Mouse (Mus musculus) forebrain, embryonic 15.5 days (tissue): ENCODE data around the gene Parp9. TPM values are rescaled to one million over a fixed set of nuclear protein-coding genes. Genes with fewer than 3 reads are reported as not detected.
"Not testable (repeated sequence)": the region's sequence is repeated elsewhere in the genome, so short reads cannot be mapped to it uniquely, and the experiment has no call there.

ENCODE experiments used
- ATAC-seq: fragments of 200-750 bp; cut with Nextera tagmentation; replicated peaks from 2 replicates; pipeline ENCODE4 v1.8.0; 2017; ENCODE audit warnings: mild to moderate bottlenecking, moderate TSS enrichment, moderate library complexity
- H3K27ac ChIP-seq: fragments of 300-500 bp; sonication (generic); replicated peaks from 2 replicates; pipeline ENCODE4 v1.5.1; 2015; ENCODE audit warnings: mild to moderate bottlenecking, inconsistent platforms
- H3K27me3 ChIP-seq: fragments of 300-500 bp; sonication (generic); 2 replicates; pipeline ENCODE4 v1.6.1; 2015; ENCODE audit warnings: inconsistent platforms
- H3K36me3 ChIP-seq: fragments of 300-500 bp; sonication (generic); 2 replicates; pipeline ENCODE4 v1.6.1; 2015; ENCODE audit warnings: mild to moderate bottlenecking, inconsistent platforms
- H3K4me1 ChIP-seq: fragments of 300-500 bp; sonication (generic); 2 replicates; pipeline ENCODE4 v1.6.1; 2015; ENCODE audit warnings: inconsistent platforms
- H3K4me2 ChIP-seq: fragments of 300-500 bp; sonication (generic); replicated peaks from 2 replicates; pipeline ENCODE4 v1.6.1; 2015; ENCODE audit warnings: mild to moderate bottlenecking, inconsistent platforms
- H3K4me3 ChIP-seq: fragments of 300-500 bp; sonication (generic); 2 replicates; pipeline ENCODE4 v1.5.1; 2015; ENCODE audit warnings: mild to moderate bottlenecking, inconsistent platforms
- H3K9ac ChIP-seq: fragments of 300-500 bp; sonication (generic); replicated peaks from 2 replicates; pipeline ENCODE4 v1.6.1; 2015; ENCODE audit warnings: mild to moderate bottlenecking, inconsistent platforms
- H3K9me3 ChIP-seq: fragments of 300-500 bp; sonication (generic); 2 replicates; pipeline ENCODE4 v1.6.1; 2016; ENCODE audit warnings: inconsistent platforms
- WGBS: fragments of 180-500 bp; shearing (Covaris S2); methylation state at CpG from one replicate; pipeline ENCODE4 v1.1.7; 2015; ENCODE audit warnings: mixed read lengths; 5-methylcytosine and 5-hydroxymethylcytosine counted together
- polyA plus RNA-seq: library from polyadenylated mRNA; unstranded; fragments of >200 nt; fragmentation: Nextera tagmentation; extraction: Ambion mirVana; gene quantifications from 2 replicates; pipeline ENCODE4 v1.2.1, GENCODE M21; 2015

The Parp9 gene
- 2.4 and 2.5 TPM in 2 replicates for polyA plus RNA-seq

DNA sequence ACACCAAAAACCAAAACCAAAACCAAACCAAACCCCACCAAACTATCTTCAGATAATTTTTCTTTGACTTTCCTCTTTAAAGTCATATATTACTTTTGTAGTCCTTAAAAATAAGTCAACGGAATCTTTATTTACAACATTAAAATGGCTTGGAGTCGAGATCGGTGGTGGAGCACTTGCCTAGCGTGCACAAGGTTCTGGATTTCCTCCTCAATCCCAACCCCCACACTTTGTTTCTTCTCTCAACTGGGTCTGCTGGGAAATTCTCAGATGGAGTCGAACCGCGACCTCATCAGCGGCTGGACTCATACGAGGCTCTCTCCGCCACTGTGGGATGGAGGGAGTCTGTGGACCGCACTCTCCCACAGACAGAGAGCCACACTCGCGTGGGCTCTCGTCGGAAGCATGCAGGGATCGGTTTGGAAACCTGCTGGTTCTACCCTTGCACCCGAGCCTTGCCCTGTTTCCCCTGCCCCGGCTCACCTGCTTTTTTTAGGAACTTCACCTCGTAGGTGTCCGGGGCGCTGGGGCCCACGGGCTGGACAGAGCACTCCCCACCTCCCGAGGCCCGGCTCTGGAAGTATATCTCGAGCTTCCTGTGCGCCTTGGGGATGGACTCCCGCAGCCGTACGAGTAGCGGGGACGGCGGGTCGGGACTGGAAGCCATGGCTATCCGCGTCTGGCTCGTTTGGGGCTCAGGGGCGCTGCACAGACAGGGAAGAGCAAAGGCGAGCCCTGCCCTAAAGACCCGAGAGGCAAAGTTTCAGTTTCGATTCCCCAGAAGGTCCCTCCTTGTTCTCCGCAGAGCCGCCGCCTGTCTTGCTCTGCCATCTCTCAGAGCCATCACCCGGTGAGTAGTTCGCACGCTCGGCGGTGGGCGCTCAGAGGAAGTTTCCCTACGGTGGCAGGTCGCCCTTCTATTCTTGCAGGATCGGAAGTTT lies at the start of gene Parp9, which contains the start of gene Dtx3l:
TSS of gene Parp9 (plus strand) at position 260 of the 941 bp plus-strand sequence.
TSS of gene Dtx3l (minus strand) at position 941 of the 941 bp plus-strand sequence.
- Histone ChIP-seq H3K27ac (no peak within 1 kb of the TSS), H3K9me3 (no peaks in the 10 kb centered on the region), H3K4me2 (peak within 1 kb of the TSS; percentile 85), H3K27me3 (no peaks in the 10 kb centered on the region), H3K4me1 (peaks cover 9% of the 10 kb centered on the region), H3K9ac (peak within 1 kb of the TSS; percentile 55), H3K4me3 (peak within 1 kb of the TSS; percentile 55), H3K36me3 (no peaks in the 10 kb centered on the region)
- under 1% methylated on average over 52 of the region's 52 CpGs for WGBS
- peak; percentile 68; the same call in 1 of the 2 replicates for ATAC-seq

DNA sequence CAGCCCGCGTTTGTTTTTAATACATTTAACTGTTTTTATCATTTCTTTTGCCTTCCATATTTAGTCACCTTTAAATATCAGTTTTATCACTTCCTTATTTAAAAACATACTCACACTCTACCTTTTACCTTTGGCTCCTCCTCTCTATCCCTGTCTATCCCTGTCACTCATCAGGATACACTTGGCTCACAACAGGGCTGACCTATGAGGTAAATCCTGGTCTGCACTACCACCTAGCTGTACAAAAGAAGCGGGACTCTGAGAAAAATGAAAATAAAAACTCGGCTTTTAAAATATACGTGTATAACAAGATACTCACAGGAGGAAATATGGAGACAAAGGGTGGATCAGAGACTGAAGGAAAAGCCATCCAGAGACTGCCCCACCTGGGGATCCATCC lies 49.4 kb upstream of the Parp9 start:
- ATAC-seq: no peak
- no peak overlapping the region for H3K27ac ChIP-seq
- no peak overlapping the region for H3K4me2 ChIP-seq
- no peak overlapping the region for H3K4me3 ChIP-seq
- no peaks in the 10 kb centered on the region for H3K36me3 ChIP-seq
- H3K9me3 ChIP-seq: no peaks in the 10 kb centered on the region
- no peaks in the 10 kb centered on the region for H3K4me1 ChIP-seq
- no peak overlapping the region for H3K9ac ChIP-seq
- 90% methylated on average over 5 of the region's 5 CpGs for WGBS
- no peaks in the 10 kb centered on the region for H3K27me3 ChIP-seq

DNA sequence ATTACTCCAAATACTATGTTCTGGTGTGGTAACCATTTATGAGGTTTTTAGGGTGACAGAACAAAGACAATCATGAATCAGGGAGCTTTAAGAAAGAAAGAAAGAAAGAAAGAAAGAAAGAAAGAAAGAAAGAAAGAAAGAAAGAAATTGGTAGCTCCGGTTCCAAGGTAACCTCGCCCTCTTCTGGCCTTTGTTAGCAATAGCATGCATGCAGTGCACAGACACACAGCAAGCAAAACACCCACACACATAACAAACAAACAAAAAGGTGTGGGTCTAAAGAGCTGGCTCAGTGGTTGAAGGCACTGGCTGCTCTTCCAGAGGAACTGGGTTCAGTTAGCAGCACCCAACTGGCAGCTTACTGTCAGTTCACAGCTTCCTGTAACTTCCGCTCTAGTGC lies 47.6 kb upstream of the Parp9 start:
- Histone ChIP-seq H3K9me3 (no peaks in the 10 kb centered on the region), H3K4me2 (no peak overlapping the region), H3K9ac (no peak overlapping the region), H3K27me3 (no peaks in the 10 kb centered on the region), H3K36me3 (no peaks in the 10 kb centered on the region), H3K27ac (no peak overlapping the region), H3K4me1 (no peaks in the 10 kb centered on the region), H3K4me3 (no peak overlapping the region)
- WGBS: 65% methylated on average over 3 of the region's 3 CpGs
- ATAC-seq: no peak

DNA sequence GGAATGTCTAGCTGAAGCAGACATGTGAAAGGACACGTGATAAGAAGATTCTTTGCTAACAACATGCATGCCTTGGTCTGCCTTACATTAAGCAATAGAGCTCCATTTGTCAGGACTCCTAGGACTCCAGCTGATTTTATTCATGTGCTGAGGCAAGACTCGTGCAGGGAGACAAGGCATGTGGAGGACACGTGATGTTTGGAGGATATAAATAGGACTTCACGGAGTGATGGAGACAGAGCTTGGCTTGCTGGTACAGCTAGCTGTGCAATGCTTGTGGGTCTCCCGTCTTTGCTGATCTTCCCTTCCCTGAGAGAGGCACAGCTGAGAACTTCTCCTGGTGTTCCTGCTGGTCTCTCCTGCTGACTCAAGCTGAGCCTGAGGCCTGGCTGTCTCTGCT lies 46.7 kb upstream of the Parp9 start:
- ATAC-seq, H3K27me3 ChIP-seq, H3K9me3 ChIP-seq, H3K27ac ChIP-seq, H3K4me1 ChIP-seq, H3K4me2 ChIP-seq, H3K4me3 ChIP-seq, H3K9ac ChIP-seq, H3K36me3 ChIP-seq: not testable (repeated sequence)
- WGBS: 73% methylated on average over 5 of the region's 5 CpGs

DNA sequence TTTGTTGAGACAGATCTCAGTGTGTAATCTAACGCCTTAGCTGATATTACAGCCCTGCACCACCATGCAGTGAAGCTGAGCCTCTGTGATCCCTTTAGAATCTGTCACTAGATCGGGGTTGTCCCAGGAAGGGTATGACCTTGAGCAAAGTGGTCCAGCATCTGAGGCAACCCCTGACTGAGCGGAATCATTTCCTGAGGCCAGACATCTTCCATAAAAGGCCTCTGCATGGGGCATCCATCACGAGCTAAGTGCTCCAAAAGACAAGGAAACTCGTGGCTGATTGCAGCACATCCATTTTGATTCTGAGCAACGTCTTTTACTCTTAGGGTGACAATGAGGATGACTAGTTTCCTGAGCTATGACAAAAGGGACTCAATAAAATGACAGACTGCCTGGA lies 43.3 kb upstream of the Parp9 start:
- no peaks in the 10 kb centered on the region for H3K9me3 ChIP-seq
- H3K4me1 ChIP-seq: no peaks in the 10 kb centered on the region
- no peaks in the 10 kb centered on the region for H3K36me3 ChIP-seq
- H3K27ac ChIP-seq: no peak overlapping the region
- no peak for ATAC-seq
- H3K9ac ChIP-seq: no peak overlapping the region
- H3K27me3 ChIP-seq: no peaks in the 10 kb centered on the region
- H3K4me2 ChIP-seq: no peak overlapping the region
- 72% methylated on average over 6 of the region's 6 CpGs for WGBS
- H3K4me3 ChIP-seq: no peak overlapping the region

DNA sequence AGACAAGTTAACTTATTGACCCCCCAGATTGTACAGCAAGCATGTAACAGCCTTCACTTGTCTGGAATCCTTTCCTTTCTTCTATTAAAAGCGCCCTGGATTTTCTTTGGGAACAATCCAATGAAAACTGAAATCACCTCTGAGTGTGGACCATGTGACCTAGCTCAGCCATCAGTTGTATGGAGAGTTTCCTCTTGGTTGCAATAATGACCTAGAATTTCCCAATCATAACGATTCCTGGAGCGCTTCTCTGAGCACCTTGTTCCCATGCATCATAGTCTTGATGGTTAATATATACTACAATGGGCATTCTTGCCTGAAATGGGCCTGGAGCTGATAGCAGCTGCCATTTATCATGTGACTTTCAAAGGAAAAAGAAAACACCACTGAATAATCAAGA lies 37.7 kb upstream of the Parp9 start:
- H3K4me3 ChIP-seq: no peak overlapping the region
- H3K9me3 ChIP-seq: no peaks in the 10 kb centered on the region
- H3K27me3 ChIP-seq: no peaks in the 10 kb centered on the region
- H3K9ac ChIP-seq: no peak overlapping the region
- H3K36me3 ChIP-seq: no peaks in the 10 kb centered on the region
- H3K4me2 ChIP-seq: no peak overlapping the region
- H3K4me1 ChIP-seq: no peaks in the 10 kb centered on the region
- 84% methylated on average over 3 of the region's 3 CpGs for WGBS
- no peak overlapping the region for H3K27ac ChIP-seq
- ATAC-seq: no peak

DNA sequence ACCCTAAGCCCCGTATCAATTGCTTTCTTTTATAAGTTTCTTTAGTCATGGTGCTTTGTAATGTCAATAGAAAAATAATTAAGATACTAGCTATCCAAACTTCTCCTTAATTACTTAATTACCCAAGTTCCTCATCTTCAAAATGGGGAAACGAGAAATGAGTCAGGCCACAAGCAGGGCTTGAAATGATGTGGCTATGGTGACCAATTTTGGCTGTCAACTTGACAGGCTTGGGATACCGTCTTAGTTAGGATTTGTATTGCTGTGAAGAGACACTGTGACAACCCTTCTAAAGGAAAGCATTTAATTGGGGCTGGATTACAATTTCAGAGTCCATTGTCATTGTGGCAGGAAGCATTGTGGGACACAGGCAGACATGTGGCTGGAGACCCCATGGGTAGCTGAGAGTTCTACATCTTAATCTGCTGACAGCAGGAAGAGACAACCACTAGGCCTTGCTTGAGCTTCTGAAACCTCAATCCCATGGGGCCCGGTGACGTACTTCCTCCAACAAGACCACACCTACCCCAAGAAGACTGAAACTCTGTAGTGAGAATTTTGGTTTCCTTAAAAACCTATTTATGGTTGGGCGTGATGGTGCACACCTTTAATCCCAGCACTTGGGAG lies 35.1 kb upstream of the Parp9 start:
- no peaks in the 10 kb centered on the region for H3K9me3 ChIP-seq
- no peak overlapping the region for H3K4me2 ChIP-seq
- H3K9ac ChIP-seq: no peak overlapping the region
- no peak for ATAC-seq
- no peak overlapping the region for H3K4me3 ChIP-seq
- no peaks in the 10 kb centered on the region for H3K36me3 ChIP-seq
- H3K4me1 ChIP-seq: no peaks in the 10 kb centered on the region
- H3K27ac ChIP-seq: no peak overlapping the region
- WGBS: 81% methylated on average over 6 of the region's 6 CpGs
- H3K27me3 ChIP-seq: no peaks in the 10 kb centered on the region

DNA sequence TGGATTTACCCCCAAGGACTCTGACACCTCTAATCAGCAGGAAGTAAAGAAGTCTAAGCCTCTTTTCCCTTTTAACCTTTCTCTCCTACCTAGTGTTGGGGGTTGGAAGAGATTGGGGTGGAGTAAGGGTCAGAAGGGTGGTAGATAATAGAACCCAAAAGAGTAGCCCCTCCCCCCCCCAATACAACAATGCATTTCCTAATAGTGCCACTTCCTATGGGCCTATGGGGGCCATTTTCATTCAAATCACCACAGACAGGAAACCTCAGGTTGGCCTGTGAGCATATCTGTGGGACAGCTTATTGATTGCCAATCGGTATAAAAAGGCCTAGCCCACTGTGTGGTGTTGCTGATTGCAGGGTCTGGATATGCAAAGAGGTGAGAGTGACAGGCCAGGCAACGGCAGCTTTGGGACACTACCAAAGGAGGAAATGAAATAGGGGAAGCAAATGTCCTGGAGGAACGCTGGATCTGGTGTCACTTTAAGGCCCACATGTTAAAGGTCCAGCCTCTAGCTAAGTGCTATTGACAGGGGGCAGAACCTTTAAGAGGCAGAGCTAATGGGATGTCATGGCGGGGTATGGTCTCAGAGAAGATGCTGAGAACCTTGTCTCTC lies 34.0 kb upstream of the Parp9 start:
- no peak for ATAC-seq
- no peak overlapping the region for H3K9ac ChIP-seq
- H3K4me1 ChIP-seq: no peaks in the 10 kb centered on the region
- no peaks in the 10 kb centered on the region for H3K36me3 ChIP-seq
- H3K27ac ChIP-seq: no peak overlapping the region
- WGBS: 84% methylated on average over 4 of the region's 4 CpGs
- no peaks in the 10 kb centered on the region for H3K9me3 ChIP-seq
- no peak overlapping the region for H3K4me3 ChIP-seq
- H3K27me3 ChIP-seq: no peaks in the 10 kb centered on the region
- H3K4me2 ChIP-seq: no peak overlapping the region

DNA sequence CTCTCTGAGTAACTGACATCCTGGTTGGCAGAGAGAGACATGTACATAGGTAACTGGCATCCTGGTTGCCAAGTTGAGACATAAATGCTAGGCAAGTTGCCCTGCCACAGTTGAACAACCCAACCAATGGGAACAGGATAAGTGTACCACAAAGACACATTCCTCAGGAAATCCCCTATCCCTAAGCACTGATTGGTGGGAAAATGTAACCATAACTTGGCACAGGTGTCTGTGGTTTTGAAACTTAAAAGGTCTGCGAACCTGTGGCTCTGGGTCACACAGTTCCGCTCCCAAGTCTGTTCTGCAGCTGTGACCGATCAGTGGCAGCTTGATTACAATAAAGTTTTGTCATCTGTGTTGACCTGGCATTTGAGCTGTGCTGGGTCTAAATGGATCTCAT lies 32.9 kb upstream of the Parp9 start:
- no peaks in the 10 kb centered on the region for H3K27me3 ChIP-seq
- no peak overlapping the region for H3K27ac ChIP-seq
- no peaks in the 10 kb centered on the region for H3K9me3 ChIP-seq
- H3K4me1 ChIP-seq: no peaks in the 10 kb centered on the region
- ATAC-seq: no peak
- H3K4me2 ChIP-seq: no peak overlapping the region
- H3K36me3 ChIP-seq: no peaks in the 10 kb centered on the region
- H3K9ac ChIP-seq: no peak overlapping the region
- 88% methylated on average over 3 of the region's 3 CpGs for WGBS
- H3K4me3 ChIP-seq: no peak overlapping the region

DNA sequence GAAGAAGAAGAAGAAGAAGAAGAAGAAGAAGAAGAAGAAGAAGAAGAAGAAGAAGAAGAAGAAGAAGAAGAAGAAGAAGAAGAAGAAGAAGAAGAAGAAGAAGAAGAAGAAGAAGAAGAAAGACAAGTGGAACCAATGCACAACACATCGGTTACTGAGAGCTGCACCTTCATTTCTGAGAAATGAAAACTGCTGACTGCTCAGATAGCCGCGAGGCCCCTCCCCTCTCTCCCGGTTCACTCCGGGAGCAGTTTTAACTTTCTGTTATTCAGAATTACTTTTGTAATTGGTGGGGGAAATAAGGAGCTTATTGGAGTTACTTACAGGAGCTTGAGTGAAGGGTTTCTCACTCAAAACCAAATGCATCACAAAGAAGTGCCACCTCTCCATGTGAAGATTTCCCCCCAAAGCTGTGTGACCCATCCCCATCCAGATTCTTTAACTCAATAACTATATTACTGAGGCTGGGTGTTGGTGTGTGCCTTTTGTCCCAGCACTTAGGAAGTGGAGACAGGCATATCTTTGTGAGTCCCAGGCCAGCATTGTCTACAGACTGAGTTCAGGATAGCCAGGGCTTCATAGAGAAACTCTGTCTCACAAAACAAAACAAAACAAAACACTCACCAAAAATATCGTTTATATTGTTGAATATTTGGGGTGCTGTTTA lies 32.3 kb upstream of the Parp9 start:
- H3K9ac ChIP-seq: no peak overlapping the region
- no peaks in the 10 kb centered on the region for H3K27me3 ChIP-seq
- no peak overlapping the region for H3K4me3 ChIP-seq
- no peaks in the 10 kb centered on the region for H3K4me1 ChIP-seq
- 81% methylated on average over 6 of the region's 6 CpGs for WGBS
- H3K36me3 ChIP-seq: no peaks in the 10 kb centered on the region
- H3K4me2 ChIP-seq: no peak overlapping the region
- no peaks in the 10 kb centered on the region for H3K9me3 ChIP-seq
- ATAC-seq: no peak
- H3K27ac ChIP-seq: no peak overlapping the region

DNA sequence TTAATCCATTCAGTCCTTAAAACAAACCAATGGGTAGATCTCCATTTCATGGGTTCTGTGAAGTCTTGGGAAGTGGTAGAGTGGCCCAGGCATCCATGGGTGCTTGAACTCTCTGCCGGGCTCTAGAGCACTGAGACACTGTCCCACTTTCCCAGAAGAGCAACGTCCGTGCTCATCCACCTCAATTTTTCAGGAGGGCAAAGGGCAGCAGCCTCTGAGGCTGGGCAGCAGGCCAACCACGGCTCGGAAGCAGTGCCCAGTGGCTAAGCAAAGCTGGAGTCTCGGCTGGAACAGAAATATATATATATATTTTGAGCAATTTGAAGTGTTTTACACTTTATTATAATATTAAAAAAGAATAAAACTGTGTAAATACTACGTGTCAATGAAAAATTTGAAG lies 31.4 kb upstream of the Parp9 start:
- Histone ChIP-seq H3K9me3 (no peaks in the 10 kb centered on the region), H3K4me3 (no peak overlapping the region), H3K36me3 (no peaks in the 10 kb centered on the region), H3K4me1 (no peaks in the 10 kb centered on the region), H3K4me2 (no peak overlapping the region), H3K27me3 (no peaks in the 10 kb centered on the region), H3K27ac (no peak overlapping the region), H3K9ac (no peak overlapping the region)
- WGBS: 79% methylated on average over 7 of the region's 7 CpGs
- no peak for ATAC-seq
